Mouse (Mus musculus) cerebellum, postnatal 4 days (tissue): ENCODE data around the gene Meiob.

Source experiments
- DNase-seq, 2 experiments: peaks; one replicate each; pipeline ENCODE4 v3.0.0; 2022; ENCODE audit warnings: low spot score in 2 of 2, mixed read lengths in 1 of 2

The Meiob gene

DNA sequence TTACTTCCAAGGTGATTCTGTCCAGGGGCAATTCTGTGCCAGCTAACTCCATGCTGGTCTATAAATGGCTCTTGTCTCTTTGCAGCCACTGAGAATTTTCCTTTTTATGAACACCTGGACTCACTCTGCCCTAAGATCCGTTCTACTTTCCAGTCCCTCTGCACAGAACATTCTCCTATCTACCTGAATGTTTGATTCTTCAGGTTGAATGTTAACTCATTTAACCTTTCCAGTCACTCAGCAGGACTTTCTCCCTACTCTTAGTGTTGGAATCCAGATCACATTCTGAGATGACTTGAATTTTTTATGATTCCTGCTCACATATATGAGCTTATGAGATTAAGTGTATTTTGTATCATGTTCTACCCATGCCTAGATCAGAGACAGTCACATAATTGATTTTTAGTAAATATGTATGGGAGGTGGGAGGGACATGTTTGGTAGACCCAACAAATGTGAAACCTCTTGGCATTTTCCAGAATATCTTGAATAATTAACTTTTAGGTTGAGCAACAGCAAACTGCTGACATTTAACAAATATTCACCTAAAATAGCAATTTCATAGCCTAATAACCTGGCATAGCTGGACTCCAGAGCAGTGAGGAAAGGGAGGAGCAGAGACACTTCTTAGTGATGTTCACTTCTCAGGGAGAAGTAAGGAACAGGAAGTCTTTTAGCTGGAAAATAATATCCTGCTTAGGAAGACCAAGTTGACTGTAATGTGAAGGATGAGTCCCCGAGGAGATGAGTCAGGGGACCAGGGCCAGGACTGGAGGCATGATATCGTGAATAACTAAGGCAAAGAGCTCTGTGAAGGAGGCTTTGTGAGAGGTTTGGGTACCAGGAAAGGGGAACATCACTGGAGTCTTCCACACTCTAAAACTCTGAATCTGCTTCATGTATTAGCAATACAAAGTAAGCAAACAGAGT, 17.5 kb downstream of the Meiob start:
- no peak for DNase-seq

DNA sequence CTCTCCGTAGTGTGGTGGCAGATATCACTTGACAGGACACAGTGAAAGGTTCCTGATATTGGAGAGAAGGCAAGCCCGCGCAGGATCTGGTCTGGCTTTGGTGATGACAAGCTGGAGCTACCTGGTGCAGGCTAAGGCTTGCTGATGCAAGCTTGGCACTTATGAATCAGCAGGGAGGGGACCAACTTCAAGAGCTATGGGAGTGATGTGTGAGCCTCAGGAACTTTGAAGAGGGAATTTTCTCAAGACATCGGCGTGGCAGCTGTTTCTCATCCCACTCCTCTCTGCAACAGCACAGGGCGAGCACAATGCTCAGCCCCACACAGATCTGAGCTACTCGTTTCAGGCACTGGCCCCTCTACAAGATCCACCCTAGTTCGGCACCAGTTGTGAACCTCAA, 35.8 kb downstream of the Meiob start, which contains the start of gene Hagh:
Gene Hagh (plus strand): TSS at position 302 of the 400 bp plus-strand sequence.
- no peak for DNase-seq

DNA sequence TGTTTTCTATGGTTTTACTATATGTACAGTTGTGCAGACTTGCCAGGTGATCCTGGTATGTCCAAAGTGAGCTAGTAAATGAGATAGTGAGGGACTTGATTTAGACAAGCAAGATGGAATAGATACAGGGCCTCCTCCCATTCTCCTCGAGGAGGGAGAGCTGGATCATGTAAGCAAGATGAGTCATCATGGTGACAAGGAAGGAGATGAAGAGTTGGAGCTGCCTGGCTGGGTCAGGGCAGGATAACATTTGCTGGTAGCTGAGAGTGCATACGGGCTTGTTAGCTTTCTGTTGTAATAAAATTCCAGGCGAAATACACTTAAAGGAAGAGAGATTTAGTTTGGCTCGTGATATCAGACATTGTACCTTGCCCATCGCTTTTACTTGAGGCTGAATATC, 36.3 kb downstream of the Meiob start:
- DNase-seq, result no peak

GRCm38 (mm10) chr17:24841133-24841532, 37.0 kb downstream of the Meiob start:
- no peak for DNase-seq

DNA sequence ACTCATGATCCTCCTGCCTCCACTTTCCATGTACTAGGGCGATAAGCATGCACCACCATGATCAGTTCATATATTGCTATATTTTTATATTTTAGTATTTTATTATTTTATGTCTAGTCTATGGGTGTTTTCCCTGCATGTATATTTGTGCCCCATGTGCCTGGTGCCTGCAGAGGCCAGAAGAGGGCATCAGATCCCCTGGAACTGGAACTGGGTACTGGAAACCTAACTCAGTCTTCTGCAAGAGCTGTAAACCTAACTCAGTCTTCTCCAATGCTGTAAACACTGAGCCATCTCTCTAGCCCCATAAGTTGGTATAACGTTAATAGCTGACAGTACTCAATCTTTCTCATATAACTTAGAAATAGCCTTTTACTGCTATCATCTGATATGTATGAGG, 38.5 kb downstream of the Meiob start:
- DNase-seq, result no peak

DNA sequence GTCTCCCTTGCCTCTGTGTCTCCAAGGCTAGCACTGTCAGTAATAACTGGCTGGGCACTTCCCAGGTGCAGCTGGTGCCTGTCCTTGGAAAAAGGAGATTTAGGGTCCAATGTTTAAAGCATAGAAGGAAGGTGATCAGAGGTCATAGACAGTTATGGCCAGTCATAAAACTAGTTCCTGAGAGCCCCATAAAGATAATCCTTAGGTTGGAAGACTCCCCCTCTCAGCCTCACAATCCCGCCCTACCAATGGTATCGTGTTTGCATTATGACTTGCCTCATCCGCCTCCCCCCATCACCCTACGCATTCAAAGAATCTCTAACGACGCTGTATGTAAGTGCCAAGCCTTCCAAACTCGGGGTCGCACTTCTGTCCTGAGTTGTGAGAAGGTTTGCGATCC, 40.4 kb downstream of the Meiob start:
- no peak for DNase-seq

DNA sequence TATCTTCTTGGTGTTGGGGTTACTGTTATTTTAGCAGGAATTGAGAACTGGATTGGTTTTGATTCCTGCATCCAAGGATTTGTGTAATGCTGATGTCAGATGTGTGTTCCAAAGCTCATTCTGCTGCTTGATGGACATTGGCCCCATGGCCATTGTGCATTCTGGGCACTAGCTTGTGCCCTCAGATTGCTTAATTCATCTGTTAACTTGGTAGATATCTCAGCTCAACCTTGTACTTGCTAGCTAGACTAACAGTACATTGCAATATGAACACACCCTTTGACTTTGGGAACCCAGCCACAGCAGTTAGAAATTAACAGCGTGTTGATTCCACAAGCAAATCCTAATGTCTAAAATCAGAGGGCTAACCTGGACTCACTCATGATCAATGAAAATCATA, 43.3 kb downstream of the Meiob start:
- DNase-seq, result no peak

- no peak for DNase-seq
Measured at GRCm38 (mm10) chr17:24848600-24849031, 44.5 kb downstream of the Meiob start.

- no peak for DNase-seq
Measured at GRCm38 (mm10) chr17:24849733-24850064, 45.6 kb downstream of the Meiob start.

DNA sequence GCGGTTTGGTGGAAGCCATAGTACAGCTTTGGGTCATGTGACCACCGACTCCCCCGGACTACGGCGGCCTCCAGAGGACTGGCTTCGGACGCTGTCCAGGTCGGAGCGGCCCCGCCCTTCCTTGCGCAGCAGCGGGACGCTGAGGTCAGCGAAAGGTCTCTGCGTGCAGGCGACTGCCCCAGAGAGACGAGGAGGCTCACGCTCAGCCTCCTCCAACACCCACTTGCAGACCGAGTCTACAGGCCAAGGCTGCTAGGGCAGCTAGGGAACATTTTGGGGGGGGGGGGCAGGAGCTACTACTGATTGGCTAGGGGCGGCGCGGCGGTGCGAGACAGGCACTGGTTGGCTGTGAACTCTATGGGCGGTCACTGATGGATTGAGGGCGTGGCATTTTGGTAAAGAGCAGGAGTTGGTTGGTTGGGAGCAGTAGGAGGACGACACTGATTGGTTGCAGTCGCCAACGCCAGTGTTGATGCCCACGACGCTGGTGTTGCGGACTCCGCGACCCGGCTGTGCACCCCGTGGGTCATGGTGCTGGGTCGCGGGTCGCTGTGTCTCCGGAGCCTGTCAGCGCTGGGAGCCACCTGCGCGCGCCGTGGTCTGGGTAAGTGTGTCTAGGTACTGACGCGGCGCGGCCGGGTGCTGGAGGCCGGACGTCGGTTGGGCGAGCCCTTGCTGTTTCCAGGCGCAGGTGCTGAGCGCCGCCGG, 46.1 kb downstream of the Meiob start, which contains the start of gene Fahd1:
Gene Fahd1 (minus strand): TSS at position 300 of the 708 bp plus-strand sequence.
- DNase-seq, result peak; percentile 75 to 91

DNA sequence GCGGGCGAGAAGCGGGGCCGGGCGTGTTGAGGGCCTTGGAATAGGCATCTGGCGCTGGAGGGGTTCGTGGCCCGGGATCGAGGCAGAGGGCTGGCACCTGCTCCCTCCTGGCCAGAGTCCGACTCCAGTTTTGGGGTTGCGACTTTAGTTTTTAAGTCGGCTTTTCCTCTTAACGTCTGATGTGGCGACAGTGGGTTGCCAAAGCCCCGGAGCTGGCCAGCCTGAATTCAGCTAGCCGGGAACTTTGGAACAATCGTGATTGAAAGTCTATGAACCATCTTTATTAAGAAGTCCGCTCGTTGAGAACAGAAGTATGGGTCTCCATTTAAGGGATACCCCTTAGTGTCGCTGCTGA, 46.7 kb downstream of the Meiob start:
- DNase-seq, result no peak

DNA sequence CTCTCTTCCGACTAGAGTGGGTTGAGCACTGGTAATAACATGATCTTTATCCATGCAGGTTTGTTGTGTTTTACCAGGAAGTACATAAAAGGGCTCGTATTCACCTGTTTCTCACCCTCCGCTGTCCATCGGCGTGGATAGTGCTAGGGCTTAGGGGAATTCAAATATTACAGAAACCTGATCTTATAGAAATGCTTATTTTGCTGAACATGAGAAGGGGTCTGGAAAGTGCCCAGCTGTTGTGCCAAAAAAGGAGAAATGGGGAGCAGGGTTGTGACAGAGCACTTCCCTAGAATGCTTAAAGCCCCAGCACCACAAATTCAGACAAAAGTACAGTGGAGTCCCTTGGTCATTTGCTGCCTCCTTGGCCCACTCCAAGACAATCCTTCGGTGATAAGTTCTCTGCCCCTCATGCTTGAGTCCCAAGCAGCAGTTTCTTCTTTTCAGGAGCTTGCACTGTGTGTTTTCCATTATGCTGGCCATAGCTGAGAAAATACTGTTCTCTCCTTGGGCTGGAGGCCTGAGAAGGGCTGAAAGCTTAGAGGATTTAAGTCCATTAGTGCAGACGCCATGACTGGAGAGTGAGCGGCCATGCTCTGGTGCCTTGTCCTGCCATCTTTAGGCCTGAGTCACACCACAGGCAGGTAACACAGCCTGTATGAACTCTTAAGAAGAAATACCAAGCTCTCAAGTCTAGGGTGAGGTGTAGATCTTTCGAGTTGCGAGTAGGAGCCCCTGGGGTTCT, 47.5 kb downstream of the Meiob start:
- no peak for DNase-seq

DNA sequence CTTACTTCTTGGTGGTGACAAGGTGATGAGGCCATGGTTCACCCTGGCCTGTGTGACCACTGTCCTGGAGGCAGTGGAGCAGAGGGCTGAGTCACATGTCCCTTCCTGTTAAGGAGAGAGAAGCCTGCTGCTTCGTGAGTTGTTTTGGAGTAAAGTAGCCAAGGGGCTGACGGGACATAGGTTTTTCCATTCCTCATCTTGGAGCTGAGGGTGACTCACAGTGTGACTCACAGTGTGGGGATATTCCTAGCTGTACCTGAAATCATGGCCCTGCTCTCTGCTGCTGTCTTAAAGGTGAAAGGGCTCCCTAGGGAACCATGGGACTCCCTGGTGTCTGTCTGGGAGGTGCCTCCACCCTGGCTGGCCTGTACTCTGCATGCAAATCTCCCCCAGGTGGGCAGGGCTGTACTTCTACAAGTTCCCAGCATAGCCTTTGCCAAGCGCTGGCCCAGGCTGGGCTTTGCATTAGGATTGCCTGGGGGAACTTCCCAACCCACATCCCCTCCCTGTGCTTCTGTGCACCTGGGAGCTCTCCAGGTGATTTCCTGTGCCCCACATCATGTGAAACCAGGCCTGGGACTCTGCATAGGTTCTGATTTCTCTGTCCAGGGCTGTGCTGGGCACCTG, 51.9 kb downstream of the Meiob start:
- DNase-seq, result peak in 1 of 2 experiments; percentile 12

GRCm38 (mm10) chr17:24856589-24856988, 52.5 kb downstream of the Meiob start:
- DNase-seq, result peak in 1 of 2 experiments; percentile 6

DNA sequence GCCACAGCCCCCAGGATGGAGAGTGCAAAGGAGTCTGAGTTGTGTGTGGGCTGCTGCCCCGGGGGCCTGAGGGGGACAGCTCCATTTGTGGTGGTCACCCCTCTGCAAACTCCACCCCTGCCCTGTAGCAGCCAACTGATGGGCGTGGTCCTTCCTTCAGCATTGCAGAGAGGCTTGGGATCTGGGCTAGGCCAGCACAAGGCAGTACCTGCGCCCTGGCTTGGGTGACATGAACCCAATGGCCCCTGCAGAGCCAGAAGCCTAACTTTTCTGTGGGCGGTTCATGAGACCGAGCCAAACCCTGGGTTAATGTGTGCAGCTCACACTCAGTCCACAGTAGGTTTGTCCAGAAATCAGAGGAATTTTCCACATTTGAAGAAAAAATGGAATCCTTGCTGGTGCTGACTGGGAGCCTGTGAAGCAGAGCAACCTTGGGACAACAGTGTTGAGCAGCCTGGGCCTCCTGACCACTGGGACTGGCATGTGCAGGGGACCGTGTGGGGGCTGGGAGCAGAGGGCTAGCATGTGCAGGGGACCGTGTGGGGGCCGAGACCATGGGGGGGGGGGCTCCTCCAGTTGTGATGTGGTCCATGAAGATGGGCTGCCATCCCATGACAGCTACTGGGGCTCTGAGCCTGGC, 53.9 kb downstream of the Meiob start:
- DNase-seq, result peak in 1 of 2 experiments; percentile 14

- DNase-seq, result peak; percentile 18 to 25
Measured at GRCm38 (mm10) chr17:24858967-24859366, 54.9 kb downstream of the Meiob start.

- no peak for DNase-seq
Measured at GRCm38 (mm10) chr17:24860076-24860475, 56.0 kb downstream of the Meiob start.

- DNase-seq, result no peak
Measured at GRCm38 (mm10) chr17:24861785-24862184, 57.7 kb downstream of the Meiob start.

GRCm38 (mm10) chr17:24865776-24866175, 61.7 kb downstream of the Meiob start, which contains the start of gene Igfals:
Gene Igfals (plus strand): TSS chr17:24865997.
- no peak for DNase-seq

- no peak for DNase-seq
Measured at GRCm38 (mm10) chr17:24867914-24868313, 63.8 kb downstream of the Meiob start.
